ENCODE assay signal across 24 mouse cellular contexts in the genomic region with DNA sequence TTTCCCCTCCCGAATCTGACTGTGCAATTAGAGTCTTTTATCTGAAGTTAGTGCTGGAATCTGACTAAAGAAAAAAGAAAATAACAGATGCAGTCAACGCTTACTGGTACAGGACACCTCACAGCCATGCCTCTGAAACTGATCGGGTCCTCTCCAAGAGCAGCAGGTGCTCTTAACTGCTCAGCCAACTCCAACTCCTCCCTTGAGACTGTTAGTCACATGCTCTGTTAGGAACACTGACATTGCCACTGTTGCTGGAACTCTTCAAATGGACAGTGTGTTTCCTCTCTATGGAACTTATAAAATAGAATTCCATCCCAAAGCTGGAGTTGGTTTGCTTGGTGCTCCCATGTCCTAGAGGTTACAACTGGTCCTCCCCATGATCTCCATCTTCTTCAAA.
"Had no signal": no experiment of that assay in that cellular context is flagged by ENCODE, and none has a peak within 500 bp of the region (broad histone marks: within the 10 kb centered on the region; RNA-seq: fewer than 3 reads in every experiment).

No protein-coding gene starts in this region.

- DNase-seq: gastrocnemius, adult 2 months; gastrocnemius, postnatal 10 days; gastrocnemius, postnatal 25 days; heart, postnatal 10 days; heart, postnatal 36 days; kidney, adult 11 months; kidney, adult 2 months; kidney, adult 9 months; kidney, postnatal 14 days; kidney, postnatal 36 days; layer of hippocampus, adult 9-11 months; layer of hippocampus, postnatal 36 days; left cerebral cortex, postnatal 4 days; liver, embryonic 13.5 days had no signal

- H3K9me3 ChIP-seq: heart, embryonic 12.5 days; hindbrain, embryonic 13.5 days; hindbrain, embryonic 15.5 days; kidney, embryonic 15.5 days; limb, embryonic 13.5 days; limb, embryonic 15.5 days; liver, embryonic 13.5 days; liver, embryonic 15.5 days had no signal

- H3K36me3 ChIP-seq: heart, embryonic 12.5 days; hindbrain, embryonic 13.5 days; hindbrain, embryonic 15.5 days; kidney, embryonic 15.5 days; limb, embryonic 13.5 days; limb, embryonic 15.5 days; liver, embryonic 13.5 days; liver, embryonic 15.5 days had no signal

- H3K4me2 ChIP-seq: heart, embryonic 12.5 days; hindbrain, embryonic 13.5 days; hindbrain, embryonic 15.5 days; kidney, embryonic 15.5 days; limb, embryonic 13.5 days; limb, embryonic 15.5 days; liver, embryonic 13.5 days; liver, embryonic 15.5 days had no signal

- H3K27ac ChIP-seq: gastrocnemius, adult 2 months; hindbrain, embryonic 13.5 days; hindbrain, embryonic 15.5 days; hindbrain, postnatal 0 days; kidney, embryonic 15.5 days; kidney, postnatal 0 days; limb, embryonic 13.5 days; limb, embryonic 15.5 days; liver, embryonic 13.5 days; liver, embryonic 15.5 days had no signal

- H3K9ac ChIP-seq: heart, embryonic 12.5 days; hindbrain, embryonic 13.5 days; hindbrain, embryonic 15.5 days; kidney, embryonic 15.5 days; limb, embryonic 13.5 days; limb, embryonic 15.5 days; liver, embryonic 13.5 days; liver, embryonic 15.5 days had no signal

- H3K4me3 ChIP-seq: gastrocnemius, adult 2 months; heart, embryonic 12.5 days; hindbrain, embryonic 13.5 days; hindbrain, embryonic 15.5 days; kidney, embryonic 15.5 days; limb, embryonic 13.5 days; limb, embryonic 15.5 days; liver, embryonic 13.5 days; liver, embryonic 15.5 days had no signal

- H3K27me3 ChIP-seq: heart, embryonic 12.5 days; hindbrain, embryonic 13.5 days; hindbrain, embryonic 15.5 days; kidney, embryonic 15.5 days; limb, embryonic 13.5 days; limb, embryonic 15.5 days had no signal

- H3K4me1 ChIP-seq: hindbrain, embryonic 13.5 days; hindbrain, embryonic 15.5 days; kidney, embryonic 15.5 days; limb, embryonic 13.5 days; limb, embryonic 15.5 days; liver, embryonic 13.5 days had no signal

- ATAC-seq: hindbrain, postnatal 0 days; intestine, embryonic 16.5 days had no signal
